Mouse (Mus musculus): ENCODE results near the gene Cldn13. TPM values are rescaled to one million over a fixed set of nuclear protein-coding genes. Genes with fewer than 3 reads are reported as not detected.

Cldn13 gene
- polyA plus RNA-seq, 1 experiment from 2014 or later: 3.9 TPM

- Histone ChIP-seq H3K9me3 (no peaks in the 10 kb centered on the region), H3K9ac (no peak overlapping the region), H3K36me3 (0 out of 2 replicates have a peak, but pooled peaks cover 4% of the 10 kb centered on the region), H3K4me1 (replicated peaks) (0 out of 2 replicates have a peak, but pooled peaks cover 6% of the 10 kb centered on the region), H3K27me3 (replicated peaks) (no peaks in the 10 kb centered on the region), H3K27ac (no peak overlapping the region), H3K4me2 (replicated peaks) (peak overlapping the region; percentile 94), H3K4me3 (replicated peaks) (no peak overlapping the region)
- WGBS: 90% methylated on average over 8 of the region's 8 CpGs
- no peak for ATAC-seq
These were observed 18.0 kb upstream of the Cldn13 start for GRCm38 (mm10) chr5:134933281-134933680.

GRCm38 (mm10) chr5:134932903-134933276 lies 17.6 kb upstream of the Cldn13 start:
- no peaks in the 10 kb centered on the region for H3K9me3 ChIP-seq
- H3K4me3 ChIP-seq (replicated peaks): peak overlapping the region; percentile 66
- peak overlapping the region; percentile 69 for H3K9ac ChIP-seq
- 0 out of 2 replicates have a peak, but pooled peaks cover 6% of the 10 kb centered on the region for H3K4me1 ChIP-seq (replicated peaks)
- H3K36me3 ChIP-seq: 0 out of 2 replicates have a peak, but pooled peaks cover 4% of the 10 kb centered on the region
- WGBS: 42% methylated on average over 9 of the region's 9 CpGs
- peak overlapping the region; percentile 81 for H3K27ac ChIP-seq
- ATAC-seq: peak; percentile 71
- no peaks in the 10 kb centered on the region for H3K27me3 ChIP-seq (replicated peaks)
- peak overlapping the region; percentile 94 for H3K4me2 ChIP-seq (replicated peaks)

- H3K4me1 ChIP-seq (replicated peaks): 0 out of 2 replicates have a peak, but pooled peaks cover 6% of the 10 kb centered on the region
- H3K9me3 ChIP-seq: no peaks in the 10 kb centered on the region
- ATAC-seq: peak; percentile 97
- H3K36me3 ChIP-seq: 0 out of 2 replicates have a peak, but pooled peaks cover 4% of the 10 kb centered on the region
- WGBS: under 1% methylated on average over 41 of the region's 41 CpGs
- H3K9ac ChIP-seq: peak within 1 kb of the TSS; percentile 69
- peak within 1 kb of the TSS; percentile 66 for H3K4me3 ChIP-seq (replicated peaks)
- no peaks in the 10 kb centered on the region for H3K27me3 ChIP-seq (replicated peaks)
- peak within 1 kb of the TSS; percentile 81 for H3K27ac ChIP-seq
- peak within 1 kb of the TSS; percentile 94 for H3K4me2 ChIP-seq (replicated peaks)
These were observed 17.0 kb upstream of the Cldn13 start, which contains the start of gene Mettl27 for GRCm38 (mm10) chr5:134932179-134932902. Gene Mettl27, plus strand, starts transcription at chr5:134932368.

- Histone ChIP-seq H3K36me3 (no peaks in the 10 kb centered on the region), H3K9ac (no peak overlapping the region), H3K27ac (no peak overlapping the region), H3K4me2 (replicated peaks) (no peak overlapping the region), H3K9me3 (no peaks in the 10 kb centered on the region), H3K27me3 (replicated peaks) (no peaks in the 10 kb centered on the region), H3K4me3 (replicated peaks) (no peak overlapping the region), H3K4me1 (replicated peaks) (0 out of 2 replicates have a peak, but pooled peaks cover 6% of the 10 kb centered on the region)
- 90% methylated on average over 2 of the region's 2 CpGs for WGBS
- ATAC-seq: no peak
These were observed 14.7 kb upstream of the Cldn13 start for GRCm38 (mm10) chr5:134929988-134930387.

GRCm38 (mm10) chr5:134926726-134927125 lies 11.4 kb upstream of the Cldn13 start:
- H3K4me1 ChIP-seq (replicated peaks): no peaks in the 10 kb centered on the region
- H3K36me3 ChIP-seq: no peaks in the 10 kb centered on the region
- H3K9ac ChIP-seq: no peak overlapping the region
- H3K4me3 ChIP-seq (replicated peaks): no peak overlapping the region
- H3K27ac ChIP-seq: no peak overlapping the region
- H3K9me3 ChIP-seq: no peaks in the 10 kb centered on the region
- H3K27me3 ChIP-seq (replicated peaks): no peaks in the 10 kb centered on the region
- WGBS: 57% methylated on average over 4 of the region's 4 CpGs
- H3K4me2 ChIP-seq (replicated peaks): no peak overlapping the region
- no peak for ATAC-seq

GRCm38 (mm10) chr5:134923141-134923540 lies 7.8 kb upstream of the Cldn13 start:
- Histone ChIP-seq H3K4me2 (replicated peaks) (no peak overlapping the region), H3K27me3 (replicated peaks) (no peaks in the 10 kb centered on the region), H3K9me3 (no peaks in the 10 kb centered on the region), H3K27ac (no peak overlapping the region), H3K4me3 (replicated peaks) (no peak overlapping the region), H3K36me3 (no peaks in the 10 kb centered on the region), H3K9ac (no peak overlapping the region), H3K4me1 (replicated peaks) (no peaks in the 10 kb centered on the region)
- WGBS: 68% methylated on average over 6 of the region's 6 CpGs
- no peak for ATAC-seq

GRCm38 (mm10) chr5:134921106-134921505 lies 5.8 kb upstream of the Cldn13 start:
- H3K4me1 ChIP-seq (replicated peaks): no peaks in the 10 kb centered on the region
- H3K9me3 ChIP-seq: no peaks in the 10 kb centered on the region
- H3K36me3 ChIP-seq: no peaks in the 10 kb centered on the region
- no peak overlapping the region for H3K4me3 ChIP-seq (replicated peaks)
- no peak overlapping the region for H3K4me2 ChIP-seq (replicated peaks)
- H3K27ac ChIP-seq: no peak overlapping the region
- H3K27me3 ChIP-seq (replicated peaks): no peaks in the 10 kb centered on the region
- no peak for ATAC-seq
- H3K9ac ChIP-seq: no peak overlapping the region
- WGBS: 88% methylated on average over 8 of the region's 8 CpGs

GRCm38 (mm10) chr5:134920106-134920687 lies 4.9 kb upstream of the Cldn13 start:
- H3K27me3 ChIP-seq (replicated peaks): no peaks in the 10 kb centered on the region
- ATAC-seq: 0 out of 2 replicates have a peak, but pooled peaks have one; percentile 15
- 72% methylated on average over 6 of the region's 6 CpGs for WGBS

GRCm38 (mm10) chr5:134919097-134919496 lies 3.8 kb upstream of the Cldn13 start:
- Histone ChIP-seq H3K4me2 (replicated peaks) (no peak overlapping the region), H3K9ac (no peak overlapping the region), H3K4me1 (replicated peaks) (no peaks in the 10 kb centered on the region), H3K4me3 (replicated peaks) (no peak overlapping the region), H3K27me3 (replicated peaks) (no peaks in the 10 kb centered on the region), H3K36me3 (no peaks in the 10 kb centered on the region), H3K9me3 (no peaks in the 10 kb centered on the region), H3K27ac (no peak overlapping the region)
- ATAC-seq: peak; percentile 66; the same call in 1 of the 2 replicates
- 87% methylated on average over 3 of the region's 3 CpGs for WGBS

More at GRCm38 (mm10) chr5:134920106-134920687, 4.9 kb upstream of the Cldn13 start:
- no peak overlapping the region for H3K4me3 ChIP-seq (replicated peaks)
- H3K27ac ChIP-seq: no peak overlapping the region
- H3K36me3 ChIP-seq: no peaks in the 10 kb centered on the region
- no peaks in the 10 kb centered on the region for H3K4me1 ChIP-seq (replicated peaks)
- H3K9ac ChIP-seq: no peak overlapping the region
- no peaks in the 10 kb centered on the region for H3K9me3 ChIP-seq
- no peak overlapping the region for H3K4me2 ChIP-seq (replicated peaks)

- no peak overlapping the region for H3K27ac ChIP-seq
- H3K27me3 ChIP-seq (replicated peaks): no peaks in the 10 kb centered on the region
- H3K36me3 ChIP-seq: no peaks in the 10 kb centered on the region
- peak; percentile 30; the same call in 1 of the 2 replicates for ATAC-seq
- H3K9ac ChIP-seq: no peak overlapping the region
- H3K4me2 ChIP-seq (replicated peaks): no peak overlapping the region
- H3K4me1 ChIP-seq (replicated peaks): no peaks in the 10 kb centered on the region
- no peak overlapping the region for H3K4me3 ChIP-seq (replicated peaks)
- 46% methylated on average over 16 of the region's 16 CpGs for WGBS
- no peaks in the 10 kb centered on the region for H3K9me3 ChIP-seq
These were observed 2.9 kb upstream of the Cldn13 start for GRCm38 (mm10) chr5:134918071-134918832.

- no peaks in the 10 kb centered on the region for H3K27me3 ChIP-seq (replicated peaks)
- no peak overlapping the region for H3K9ac ChIP-seq
- no peak overlapping the region for H3K4me2 ChIP-seq (replicated peaks)
- no peak overlapping the region for H3K4me3 ChIP-seq (replicated peaks)
- no peaks in the 10 kb centered on the region for H3K4me1 ChIP-seq (replicated peaks)
- 71% methylated on average over 8 of the region's 8 CpGs for WGBS
- no peaks in the 10 kb centered on the region for H3K36me3 ChIP-seq
- no peak overlapping the region for H3K27ac ChIP-seq
- no peak for ATAC-seq
- H3K9me3 ChIP-seq: no peaks in the 10 kb centered on the region
These were observed 816 bp downstream of the Cldn13 start for GRCm38 (mm10) chr5:134914510-134914909.

- Histone ChIP-seq H3K9ac (no peak overlapping the region), H3K27ac (no peak overlapping the region), H3K36me3 (no peaks in the 10 kb centered on the region), H3K4me2 (replicated peaks) (no peak overlapping the region), H3K4me1 (replicated peaks) (no peaks in the 10 kb centered on the region), H3K27me3 (replicated peaks) (no peaks in the 10 kb centered on the region), H3K4me3 (replicated peaks) (no peak overlapping the region), H3K9me3 (no peaks in the 10 kb centered on the region)
- ATAC-seq: peak; percentile 68; the same call in 1 of the 2 replicates
- 67% methylated on average over 4 of the region's 4 CpGs for WGBS
These were observed 1.6 kb downstream of the Cldn13 start for GRCm38 (mm10) chr5:134913753-134914152.

Measured in intestine, embryonic 15.5 days (tissue).